Mouse (Mus musculus) heart, embryonic 16.5 days (tissue): ENCODE measurements around the gene Fbxo22. TPM values are rescaled to one million over a fixed set of nuclear protein-coding genes. Genes with fewer than 3 reads are reported as not detected.
"Not testable (repeated sequence)": the region's sequence is repeated elsewhere in the genome, so short reads cannot be mapped to it uniquely, and the experiment has no call there.

Source experiments
- ATAC-seq: fragments of 200-750 bp; cut with Nextera tagmentation; replicated peaks from 2 replicates; pipeline ENCODE4 v1.8.0; 2017; ENCODE audit warnings: moderate number of reproducible peaks; ENCODE audit not compliant: insufficient read depth, low FRiP score; ENCODE audit errors: extremely low read depth
- H3K27ac ChIP-seq: fragments of 300-500 bp; sonication (generic); 2 replicates; pipeline ENCODE4 v1.5.1; 2014; ENCODE audit warnings: mild to moderate bottlenecking, low read length, control low read depth, moderate library complexity
- H3K27me3 ChIP-seq: fragments of 300-500 bp; sonication (generic); 2 replicates; pipeline ENCODE4 v1.6.1; 2014; ENCODE audit warnings: low read length, mixed read lengths; ENCODE audit not compliant: control insufficient read depth, insufficient read depth
- H3K36me3 ChIP-seq: fragments of 300-500 bp; sonication (generic); 2 replicates; pipeline ENCODE4 v1.6.1; 2014; ENCODE audit not compliant: control insufficient read depth, insufficient read depth
- H3K4me1 ChIP-seq: fragments of 300-500 bp; sonication (generic); 2 replicates; pipeline ENCODE4 v1.6.1; 2014; ENCODE audit warnings: low read length, mixed read lengths; ENCODE audit not compliant: control insufficient read depth, insufficient read depth
- H3K4me2 ChIP-seq: fragments of 300-500 bp; sonication (generic); 2 replicates; pipeline ENCODE4 v1.6.1; 2014; ENCODE audit warnings: low read depth, mild to moderate bottlenecking, control low read depth, low read length
- H3K4me3 ChIP-seq: fragments of 300-500 bp; sonication (generic); 2 replicates; pipeline ENCODE4 v1.5.1; 2014; ENCODE audit warnings: mild to moderate bottlenecking, control low read depth, low read length
- H3K9ac ChIP-seq: fragments of 300-500 bp; sonication (generic); 2 replicates; pipeline ENCODE4 v1.6.1; 2014; ENCODE audit warnings: low read length, control low read depth
- H3K9me3 ChIP-seq: fragments of 300-500 bp; sonication (generic); replicated peaks from 2 replicates; pipeline ENCODE4 v1.6.1; 2016; ENCODE audit warnings: low read length; ENCODE audit not compliant: control insufficient read depth
- WGBS: fragments of 180-500 bp; shearing (Covaris S2); extraction: QIAGEN DNeasy Blood & Tissue Kit; methylation state at CpG from one replicate; pipeline ENCODE4 v1.1.7; 2014; 5-methylcytosine and 5-hydroxymethylcytosine counted together
- polyA plus RNA-seq: library from polyadenylated mRNA; unstranded; fragments of >200 nt; fragmentation: Nextera tagmentation; extraction: Ambion mirVana; gene quantifications from 2 replicates; pipeline ENCODE4 v1.2.1, GENCODE M21; 2015

Gene Fbxo22
- polyA plus RNA-seq, 1 experiment from 2014 or later, result 56.7 TPM

GRCm38 (mm10) chr9:55244079-55244478 is 35.4 kb downstream of the Fbxo22 start:
- no peak for ATAC-seq
- H3K4me2 ChIP-seq, result no peak overlapping the region

GRCm38 (mm10) chr9:55245057-55245750 is 36.5 kb downstream of the Fbxo22 start:
- not testable (repeated sequence) for H3K4me3 ChIP-seq, H3K36me3 ChIP-seq, H3K4me1 ChIP-seq, H3K9ac ChIP-seq, H3K4me2 ChIP-seq, H3K27ac ChIP-seq, H3K27me3 ChIP-seq, H3K9me3 ChIP-seq
- 61% methylated on average over 1 of the region's 1 CpGs for WGBS
- ATAC-seq, result peak; percentile 37; the same call in 1 of the 2 replicates

More at GRCm38 (mm10) chr9:55244079-55244478, 35.4 kb downstream of the Fbxo22 start:
- no peaks in the 10 kb centered on the region for H3K9me3 ChIP-seq
- H3K4me1 ChIP-seq, result no peaks in the 10 kb centered on the region
- no peak overlapping the region for H3K27ac ChIP-seq
- WGBS, result 45% methylated on average over 3 of the region's 3 CpGs
- no peaks in the 10 kb centered on the region for H3K36me3 ChIP-seq
- no peak overlapping the region for H3K4me3 ChIP-seq
- no peak overlapping the region for H3K9ac ChIP-seq
- H3K27me3 ChIP-seq, result no peaks in the 10 kb centered on the region; the same call in 1 of the 2 replicates

DNA sequence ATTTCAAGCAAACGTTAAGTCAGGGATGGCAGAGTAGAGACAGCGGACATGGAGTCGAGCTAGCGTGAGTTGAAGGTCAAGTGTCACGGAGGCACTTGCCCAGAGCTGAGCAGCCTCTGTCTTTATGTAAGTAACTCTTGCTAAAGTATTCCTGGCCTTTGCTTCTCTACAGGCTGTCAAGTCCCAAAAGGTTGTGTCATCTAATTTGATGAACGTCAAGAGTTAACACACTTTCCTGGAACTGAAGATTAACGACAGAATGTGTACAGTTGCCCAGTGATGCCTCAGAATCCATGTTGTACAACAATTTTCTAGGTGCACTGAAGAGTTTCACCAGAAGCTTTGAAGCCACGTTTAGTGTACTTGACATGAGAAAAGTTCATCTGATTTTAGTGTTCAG is 37.7 kb downstream of the Fbxo22 start:
- Histone ChIP-seq H3K4me3 (no peak overlapping the region), H3K4me2 (no peak overlapping the region), H3K27me3 (no peaks in the 10 kb centered on the region), H3K9ac (no peak overlapping the region), H3K27ac (no peak overlapping the region), H3K36me3 (no peaks in the 10 kb centered on the region), H3K4me1 (no peaks in the 10 kb centered on the region), H3K9me3 (no peaks in the 10 kb centered on the region)
- ATAC-seq, result no peak
- WGBS, result 67% methylated on average over 8 of the region's 8 CpGs

DNA sequence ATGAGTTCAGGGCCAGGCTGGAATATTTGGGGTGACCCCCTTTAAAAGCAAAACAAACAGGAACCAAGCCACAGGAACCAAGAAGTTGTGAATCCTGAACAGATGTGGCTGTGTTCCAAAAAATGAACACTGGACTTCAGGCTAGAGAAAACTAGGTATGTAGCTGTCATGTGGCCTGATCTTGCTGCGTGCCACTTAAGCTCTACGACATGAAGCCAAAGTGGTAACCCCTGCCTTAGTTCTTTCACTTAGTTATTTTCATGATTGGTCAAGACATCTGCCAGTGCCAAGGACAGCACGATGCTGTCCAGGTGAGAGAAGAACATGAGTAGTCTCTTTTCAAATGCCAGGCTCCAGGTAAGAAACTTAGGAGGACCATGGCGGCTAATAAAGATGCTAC is 38.2 kb downstream of the Fbxo22 start:
- Histone ChIP-seq H3K27ac (no peak overlapping the region), H3K27me3 (no peaks in the 10 kb centered on the region), H3K4me2 (no peak overlapping the region), H3K36me3 (no peaks in the 10 kb centered on the region), H3K4me3 (no peak overlapping the region), H3K9ac (no peak overlapping the region), H3K9me3 (no peaks in the 10 kb centered on the region), H3K4me1 (no peaks in the 10 kb centered on the region)
- WGBS, result 84% methylated on average over 4 of the region's 4 CpGs
- ATAC-seq, result no peak

DNA sequence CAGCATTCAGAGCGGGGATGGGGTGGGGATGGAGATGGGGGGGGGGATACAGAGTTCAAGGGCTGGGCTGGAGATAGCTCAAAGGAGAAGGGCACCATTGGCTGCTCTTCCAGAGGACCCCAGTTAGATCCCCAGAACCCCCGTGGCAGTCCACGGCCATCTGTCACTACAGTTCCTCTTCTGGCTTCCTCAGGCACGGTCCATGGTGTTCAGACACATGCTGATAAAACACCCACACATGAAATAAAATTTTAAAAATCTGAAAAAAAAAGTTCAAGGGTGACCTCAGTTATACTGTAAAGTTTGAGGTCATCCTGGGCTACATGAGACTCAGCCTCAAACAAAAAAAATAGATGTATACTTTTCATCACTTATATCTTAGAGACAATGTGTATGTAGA is 39.7 kb downstream of the Fbxo22 start:
- no peak overlapping the region for H3K27ac ChIP-seq
- no peak for ATAC-seq
- no peak overlapping the region for H3K4me2 ChIP-seq
- H3K4me1 ChIP-seq, result no peaks in the 10 kb centered on the region
- no peak overlapping the region for H3K9ac ChIP-seq
- H3K36me3 ChIP-seq, result no peaks in the 10 kb centered on the region
- H3K27me3 ChIP-seq, result no peaks in the 10 kb centered on the region
- WGBS, result 79% methylated on average over 4 of the region's 4 CpGs
- H3K4me3 ChIP-seq, result no peak overlapping the region
- no peaks in the 10 kb centered on the region for H3K9me3 ChIP-seq

GRCm38 (mm10) chr9:55250595-55251247 is 42.0 kb downstream of the Fbxo22 start:
- H3K9me3 ChIP-seq, result no peaks in the 10 kb centered on the region
- H3K27ac ChIP-seq, result no peak overlapping the region
- H3K27me3 ChIP-seq, result no peaks in the 10 kb centered on the region
- ATAC-seq, result no peak
- no peaks in the 10 kb centered on the region for H3K36me3 ChIP-seq
- H3K4me3 ChIP-seq, result no peak overlapping the region
- H3K4me1 ChIP-seq, result no peaks in the 10 kb centered on the region
- 78% methylated on average over 6 of the region's 6 CpGs for WGBS
- no peak overlapping the region for H3K9ac ChIP-seq
- no peak overlapping the region for H3K4me2 ChIP-seq

GRCm38 (mm10) chr9:55252097-55252496 is 43.4 kb downstream of the Fbxo22 start:
- H3K4me1 ChIP-seq, H3K27me3 ChIP-seq, H3K9me3 ChIP-seq, H3K4me3 ChIP-seq, H3K4me2 ChIP-seq, H3K36me3 ChIP-seq, H3K27ac ChIP-seq, ATAC-seq, H3K9ac ChIP-seq: not testable (repeated sequence)
- WGBS, result 50% methylated on average over 2 of the region's 2 CpGs

DNA sequence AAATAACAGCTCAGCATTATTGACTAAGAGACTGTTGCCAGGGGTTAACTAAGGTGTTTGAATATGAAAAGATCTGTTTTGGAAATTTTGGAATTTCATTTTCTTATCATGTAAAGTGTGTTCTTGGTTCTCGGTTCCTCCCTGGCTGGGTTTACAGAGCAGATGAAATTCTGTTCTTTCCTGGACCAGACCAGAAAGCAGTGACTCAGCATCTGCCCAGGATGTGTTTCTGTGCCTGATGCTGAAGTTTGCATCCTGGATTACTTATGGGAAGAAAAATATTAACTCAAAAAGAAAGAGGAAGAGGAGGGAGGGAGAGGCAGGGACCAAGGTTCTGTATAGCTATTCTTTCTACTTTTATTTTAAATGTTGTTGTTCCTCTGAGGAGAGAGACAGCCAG is 45.1 kb downstream of the Fbxo22 start:
- H3K27me3 ChIP-seq, result no peaks in the 10 kb centered on the region
- no peak overlapping the region for H3K27ac ChIP-seq
- ATAC-seq, result no peak
- WGBS, result 49% methylated on average over 1 of the region's 1 CpGs
- H3K4me1 ChIP-seq, result no peaks in the 10 kb centered on the region
- H3K9me3 ChIP-seq, result no peaks in the 10 kb centered on the region
- H3K9ac ChIP-seq, result no peak overlapping the region
- no peak overlapping the region for H3K4me3 ChIP-seq
- H3K4me2 ChIP-seq, result no peak overlapping the region
- H3K36me3 ChIP-seq, result no peaks in the 10 kb centered on the region

- Histone ChIP-seq H3K4me2 (no peak overlapping the region), H3K36me3 (no peaks in the 10 kb centered on the region), H3K4me1 (no peaks in the 10 kb centered on the region), H3K27ac (no peak overlapping the region), H3K9me3 (no peaks in the 10 kb centered on the region), H3K27me3 (no peaks in the 10 kb centered on the region), H3K4me3 (no peak overlapping the region), H3K9ac (no peak overlapping the region)
- no peak for ATAC-seq
- 80% methylated on average over 5 of the region's 5 CpGs for WGBS
These were observed 46.3 kb downstream of the Fbxo22 start for GRCm38 (mm10) chr9:55255056-55255455.
